Mouse (Mus musculus): ENCODE results near the gene Dgki. TPM values are rescaled to one million over a fixed set of nuclear protein-coding genes. Genes with fewer than 3 reads are reported as not detected.
"Not testable (repeated sequence)": the region's sequence is repeated elsewhere in the genome, so short reads cannot be mapped to it uniquely, and the experiment has no call there.

Gene Dgki
- polyA plus RNA-seq, 1 experiment from 2014 or later = 7.1 TPM

GRCm38 (mm10) chr6:37138816-37139215 is 161.2 kb downstream of the Dgki start:
- no peak overlapping the region for H3K4me2 ChIP-seq
- ATAC-seq (ENCODE audit: low FRiP score) = no peak
- H3K4me1 ChIP-seq = peaks cover 7% of the 10 kb centered on the region; the same call in 1 of the 2 replicates
- H3K27ac ChIP-seq (replicated peaks) = no peak overlapping the region
- H3K4me3 ChIP-seq (replicated peaks) = no peak overlapping the region
- H3K9ac ChIP-seq (replicated peaks) = no peak overlapping the region
- H3K36me3 ChIP-seq = no peaks in the 10 kb centered on the region
- H3K27me3 ChIP-seq (replicated peaks) = no peaks in the 10 kb centered on the region
- no peaks in the 10 kb centered on the region for H3K9me3 ChIP-seq (replicated peaks)

DNA sequence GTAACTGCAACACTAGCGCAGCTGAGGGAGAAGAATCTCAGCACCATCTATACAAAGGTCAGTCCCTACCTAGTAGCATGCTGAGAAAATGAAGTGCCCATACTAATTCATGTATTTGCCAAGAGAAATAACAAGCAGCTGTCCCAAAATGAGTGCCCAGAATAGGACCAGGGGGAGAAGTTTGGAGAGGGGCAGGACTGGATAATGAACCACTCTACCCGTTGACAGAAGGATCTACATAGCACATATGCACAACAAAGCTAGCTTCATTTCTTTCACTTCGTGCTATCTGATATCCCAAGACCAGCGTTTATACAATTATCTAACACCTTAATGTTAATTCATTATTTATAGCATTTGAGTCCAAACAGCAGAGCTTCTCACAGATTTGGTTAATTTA is 168.7 kb downstream of the Dgki start:
- H3K4me2 ChIP-seq = no peak overlapping the region
- H3K27me3 ChIP-seq (replicated peaks) = no peaks in the 10 kb centered on the region
- 63% methylated on average over 4 of the region's 4 CpGs for WGBS
- no peak overlapping the region for H3K9ac ChIP-seq (replicated peaks)
- no peak overlapping the region for H3K27ac ChIP-seq (replicated peaks)
- ATAC-seq (ENCODE audit: low FRiP score) = no peak
- no peaks in the 10 kb centered on the region for H3K36me3 ChIP-seq
- H3K9me3 ChIP-seq (replicated peaks) = no peaks in the 10 kb centered on the region
- H3K4me1 ChIP-seq = no peaks in the 10 kb centered on the region
- no peak overlapping the region for H3K4me3 ChIP-seq (replicated peaks)

DNA sequence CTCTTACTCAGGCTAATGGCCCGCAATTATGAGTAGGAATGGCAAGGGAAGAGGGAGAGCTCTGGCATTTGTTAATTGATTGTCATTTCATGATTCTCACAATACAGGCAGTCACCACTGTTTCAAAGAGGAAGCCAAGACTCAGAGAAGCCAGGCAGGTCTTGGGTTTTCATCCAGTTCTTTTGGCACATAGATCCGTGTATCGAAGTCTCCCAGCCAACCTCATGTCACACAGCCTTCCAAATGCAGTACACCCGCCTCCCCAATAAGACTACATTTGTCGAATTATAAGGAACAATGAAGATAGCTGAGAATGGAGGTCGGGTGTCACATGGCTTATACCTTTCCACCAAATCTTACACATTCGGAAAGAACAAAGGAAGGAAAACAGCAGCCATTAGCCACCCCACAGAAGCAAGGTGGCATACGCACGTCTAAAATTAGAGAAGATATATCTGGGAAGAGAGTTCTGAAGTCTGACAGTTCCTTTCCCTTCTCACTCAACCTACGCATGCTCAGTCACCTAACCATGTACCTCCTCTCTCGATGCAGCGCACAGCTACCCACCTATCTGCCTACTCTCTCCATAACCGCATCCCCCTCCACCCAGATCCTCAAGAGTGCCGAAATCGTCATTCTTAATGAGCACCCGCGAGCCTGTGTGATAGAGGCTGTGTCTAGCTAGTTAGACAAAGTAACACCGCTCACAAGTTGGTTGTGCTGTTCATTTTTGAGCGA is 179.4 kb downstream of the Dgki start:
- no peak overlapping the region for H3K4me2 ChIP-seq
- H3K27ac ChIP-seq (replicated peaks) = no peak overlapping the region
- peaks cover 3% of the 10 kb centered on the region; the same call in 1 of the 2 replicates for H3K36me3 ChIP-seq
- H3K4me3 ChIP-seq (replicated peaks) = no peak overlapping the region
- no peaks in the 10 kb centered on the region for H3K9me3 ChIP-seq (replicated peaks)
- WGBS = 93% methylated on average over 19 of the region's 19 CpGs
- no peak for ATAC-seq (ENCODE audit: low FRiP score)
- H3K4me1 ChIP-seq = no peaks in the 10 kb centered on the region
- H3K27me3 ChIP-seq (replicated peaks) = no peaks in the 10 kb centered on the region
- H3K9ac ChIP-seq (replicated peaks) = no peak overlapping the region

- ATAC-seq (ENCODE audit: low FRiP score) = no peak
- Histone ChIP-seq H3K9ac (replicated peaks) (no peak overlapping the region), H3K36me3 (peaks cover 3% of the 10 kb centered on the region; the same call in 1 of the 2 replicates), H3K27me3 (replicated peaks) (no peaks in the 10 kb centered on the region), H3K4me1 (no peaks in the 10 kb centered on the region), H3K9me3 (replicated peaks) (no peaks in the 10 kb centered on the region), H3K27ac (replicated peaks) (no peak overlapping the region), H3K4me3 (replicated peaks) (no peak overlapping the region), H3K4me2 (no peak overlapping the region)
- 90% methylated on average over 3 of the region's 3 CpGs for WGBS
Observed at GRCm38 (mm10) chr6:37119205-37119604, 180.8 kb downstream of the Dgki start.

- WGBS = 88% methylated on average over 4 of the region's 4 CpGs
- no peaks in the 10 kb centered on the region for H3K27me3 ChIP-seq (replicated peaks)
- H3K36me3 ChIP-seq = no peaks in the 10 kb centered on the region
- ATAC-seq (ENCODE audit: low FRiP score) = no peak
- H3K4me1 ChIP-seq = no peaks in the 10 kb centered on the region
- H3K4me3 ChIP-seq (replicated peaks) = no peak overlapping the region
- H3K9ac ChIP-seq (replicated peaks) = no peak overlapping the region
- H3K4me2 ChIP-seq = no peak overlapping the region
- no peaks in the 10 kb centered on the region for H3K9me3 ChIP-seq (replicated peaks)
- H3K27ac ChIP-seq (replicated peaks) = no peak overlapping the region
Observed at GRCm38 (mm10) chr6:37113048-37113447, 186.9 kb downstream of the Dgki start.

GRCm38 (mm10) chr6:37106236-37106635 is 193.7 kb downstream of the Dgki start:
- H3K9ac ChIP-seq (replicated peaks); H3K4me3 ChIP-seq (replicated peaks); H3K36me3 ChIP-seq; H3K27ac ChIP-seq (replicated peaks); ATAC-seq (ENCODE audit: low FRiP score); H3K9me3 ChIP-seq (replicated peaks); H3K4me1 ChIP-seq; H3K4me2 ChIP-seq; H3K27me3 ChIP-seq (replicated peaks): not testable (repeated sequence)
- 92% methylated on average over 6 of the region's 6 CpGs for WGBS

DNA sequence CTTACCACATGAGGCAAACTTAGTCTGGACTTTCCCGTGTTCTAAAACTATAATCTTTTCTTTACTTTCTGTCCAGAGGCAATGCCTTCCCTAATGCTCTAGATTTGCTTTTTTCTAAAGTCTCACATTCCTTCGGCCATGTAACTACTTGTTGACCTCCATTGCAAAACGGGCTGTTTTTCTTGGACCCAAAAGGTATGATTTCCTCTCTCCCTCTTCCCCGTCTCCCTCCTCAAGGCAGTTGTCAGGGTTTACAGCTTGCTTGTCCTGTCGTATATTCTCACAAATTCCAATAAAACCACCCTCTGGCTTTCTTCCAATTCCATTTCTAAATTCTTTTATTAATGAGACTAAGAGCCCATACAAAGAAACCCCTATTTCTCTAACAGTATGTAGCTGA is 199.6 kb downstream of the Dgki start:
- H3K4me2 ChIP-seq = no peak overlapping the region
- H3K4me1 ChIP-seq = peaks cover 9% of the 10 kb centered on the region; the same call in 1 of the 2 replicates
- H3K9me3 ChIP-seq (replicated peaks) = no peaks in the 10 kb centered on the region
- no peaks in the 10 kb centered on the region for H3K36me3 ChIP-seq
- no peak for ATAC-seq (ENCODE audit: low FRiP score)
- no peaks in the 10 kb centered on the region for H3K27me3 ChIP-seq (replicated peaks)
- H3K9ac ChIP-seq (replicated peaks) = no peak overlapping the region
- no peak overlapping the region for H3K27ac ChIP-seq (replicated peaks)
- WGBS = 70% methylated on average over 5 of the region's 5 CpGs
- no peak overlapping the region for H3K4me3 ChIP-seq (replicated peaks)

DNA sequence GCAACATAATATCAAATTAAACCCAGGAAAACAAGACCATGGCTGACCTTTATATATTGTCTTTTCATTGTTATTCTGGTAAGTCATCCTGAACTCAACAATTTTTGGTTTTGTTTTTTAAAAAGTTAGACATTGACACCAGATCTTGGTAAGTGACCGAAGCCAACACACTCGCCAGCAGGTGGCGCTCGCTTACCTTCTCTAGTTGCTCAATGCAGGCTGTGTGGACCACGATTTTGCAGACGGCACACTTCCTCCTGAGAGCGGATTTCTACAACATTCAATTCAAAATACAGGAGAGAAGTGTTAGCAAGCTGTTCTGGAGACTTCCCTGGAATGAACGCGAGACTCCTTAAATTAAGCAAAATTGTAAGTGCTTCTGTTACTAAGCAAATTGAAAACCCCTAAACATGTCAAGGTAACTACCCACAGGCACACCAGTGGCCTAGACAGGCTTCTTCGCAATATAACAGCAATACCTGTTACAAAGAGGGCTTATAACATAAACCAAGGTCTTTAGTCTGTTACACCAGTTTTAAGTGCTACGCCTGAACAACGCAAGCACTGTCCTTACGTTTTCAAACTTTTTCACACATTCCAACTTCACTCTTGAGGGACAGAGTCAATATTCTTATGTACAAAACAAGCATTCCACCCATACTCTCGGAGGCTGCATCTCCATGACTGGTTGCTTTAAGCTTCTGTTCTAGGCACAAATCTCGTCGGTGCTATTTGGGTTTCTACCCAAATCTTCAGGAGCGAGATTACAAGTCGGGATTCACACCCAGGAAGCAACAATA is 202.4 kb downstream of the Dgki start:
- H3K4me3 ChIP-seq (replicated peaks) = no peak overlapping the region
- H3K9me3 ChIP-seq (replicated peaks) = no peaks in the 10 kb centered on the region
- H3K27ac ChIP-seq (replicated peaks) = no peak overlapping the region; the same call in 1 of the 2 replicates
- WGBS = 51% methylated on average over 18 of the region's 18 CpGs
- H3K9ac ChIP-seq (replicated peaks) = no peak overlapping the region
- no peaks in the 10 kb centered on the region for H3K36me3 ChIP-seq
- no peaks in the 10 kb centered on the region for H3K27me3 ChIP-seq (replicated peaks)
- peak overlapping the region; percentile 42; the same call in 1 of the 2 replicates for H3K4me2 ChIP-seq
- peak; percentile 79 for ATAC-seq (ENCODE audit: low FRiP score)
- peaks cover 9% of the 10 kb centered on the region; the same call in 1 of the 2 replicates for H3K4me1 ChIP-seq

DNA sequence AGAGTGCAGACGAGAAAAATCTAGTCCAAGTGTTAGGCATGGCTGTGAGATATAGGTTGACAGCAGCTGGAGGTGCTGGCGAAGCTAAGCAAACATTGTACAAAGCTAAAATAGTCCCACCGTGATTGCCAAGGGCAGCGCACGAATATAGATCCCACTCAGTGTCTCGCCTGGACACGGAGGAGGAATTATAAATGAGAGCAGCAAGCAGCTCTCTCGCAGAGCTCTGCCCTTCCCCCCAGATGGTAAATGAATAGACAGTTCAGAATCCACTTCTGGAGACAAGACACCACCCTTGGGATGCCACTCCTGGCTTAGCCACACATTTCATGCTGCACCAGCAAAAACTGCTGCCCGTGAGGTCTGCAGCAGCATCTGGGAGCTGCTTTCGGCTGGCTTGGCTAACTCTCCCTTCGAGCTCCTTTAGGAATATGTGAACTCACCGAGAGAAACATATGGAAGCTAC is 203.1 kb downstream of the Dgki start:
- WGBS = 42% methylated on average over 12 of the region's 12 CpGs
- Histone ChIP-seq H3K27ac (replicated peaks) (peak overlapping the region; percentile 7; the same call in 1 of the 2 replicates), H3K9ac (replicated peaks) (peak overlapping the region; percentile 26; the same call in 1 of the 2 replicates), H3K27me3 (replicated peaks) (no peaks in the 10 kb centered on the region), H3K9me3 (replicated peaks) (no peaks in the 10 kb centered on the region), H3K4me2 (peak overlapping the region; percentile 42; the same call in 1 of the 2 replicates), H3K4me1 (peaks cover 9% of the 10 kb centered on the region; the same call in 1 of the 2 replicates), H3K36me3 (no peaks in the 10 kb centered on the region), H3K4me3 (replicated peaks) (no peak overlapping the region)
- ATAC-seq (ENCODE audit: low FRiP score) = 0 out of 2 replicates have a peak, but pooled peaks have one; percentile 46

GRCm38 (mm10) chr6:37089148-37090111 is 210.6 kb downstream of the Dgki start:
- H3K27ac ChIP-seq (replicated peaks) = no peak overlapping the region
- WGBS = 34% methylated on average over 8 of the region's 8 CpGs
- no peak overlapping the region for H3K4me3 ChIP-seq (replicated peaks)
- no peak overlapping the region for H3K4me2 ChIP-seq
- no peak overlapping the region for H3K9ac ChIP-seq (replicated peaks)
- H3K36me3 ChIP-seq = no peaks in the 10 kb centered on the region
- no peaks in the 10 kb centered on the region; the same call in 1 of the 2 replicates for H3K4me1 ChIP-seq
- peak; percentile 65 for ATAC-seq (ENCODE audit: low FRiP score)
- H3K9me3 ChIP-seq (replicated peaks) = no peaks in the 10 kb centered on the region
- no peaks in the 10 kb centered on the region for H3K27me3 ChIP-seq (replicated peaks)

DNA sequence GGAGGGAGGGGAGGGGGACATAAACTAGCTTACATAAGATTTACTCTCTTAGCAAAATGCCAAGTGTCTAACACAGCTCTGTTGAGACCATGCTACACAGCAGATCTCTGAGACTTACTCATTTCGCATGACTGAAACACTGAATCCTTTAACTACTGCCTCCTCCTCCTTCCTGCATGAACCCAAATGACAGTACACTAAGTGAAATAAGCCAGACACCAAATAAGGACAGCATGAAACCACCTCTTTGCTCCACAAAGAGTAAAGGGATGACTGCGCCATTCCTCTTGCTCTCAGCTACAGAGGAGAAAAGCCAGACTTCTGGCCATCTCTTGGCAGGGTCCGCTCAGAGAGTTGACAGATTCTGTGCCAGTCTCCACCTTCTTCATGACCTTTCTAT is 217.0 kb downstream of the Dgki start:
- WGBS = 88% methylated on average over 3 of the region's 3 CpGs

More for the DNA sequence above, 217.0 kb downstream of the Dgki start:
- no peak for ATAC-seq (ENCODE audit: low FRiP score)
- H3K4me2 ChIP-seq = no peak overlapping the region
- no peaks in the 10 kb centered on the region for H3K9me3 ChIP-seq (replicated peaks)
- no peak overlapping the region for H3K4me3 ChIP-seq (replicated peaks)
- H3K27me3 ChIP-seq (replicated peaks) = no peaks in the 10 kb centered on the region
- no peak overlapping the region for H3K27ac ChIP-seq (replicated peaks)
- H3K4me1 ChIP-seq = no peaks in the 10 kb centered on the region
- no peak overlapping the region for H3K9ac ChIP-seq (replicated peaks)
- no peaks in the 10 kb centered on the region for H3K36me3 ChIP-seq

Data from neural tube, embryonic 15.5 days (tissue).